Mouse (Mus musculus): ENCODE results near the gene Il27ra.

Il27ra gene

GRCm38 (mm10) chr8:84042066-84042947 is at the start of gene Il27ra:
TSS of gene Il27ra (minus strand) at chr8:84042589.
- DNase-seq (ENCODE audit: low read depth, low spot score): peak; percentile 79
- Histone ChIP-seq H3K36me3 (ENCODE audit: control insufficient read depth, insufficient read depth, low read length, poor library complexity, severe bottlenecking) (peaks cover 8% of the 10 kb centered on the region), H3K27me3 (ENCODE audit: control insufficient read depth, insufficient read depth, low read length, poor library complexity, severe bottlenecking) (no peaks in the 10 kb centered on the region)

- Histone ChIP-seq H3K27me3 (ENCODE audit: control insufficient read depth, insufficient read depth, low read length, poor library complexity, severe bottlenecking) (no peaks in the 10 kb centered on the region), H3K36me3 (ENCODE audit: control insufficient read depth, insufficient read depth, low read length, poor library complexity, severe bottlenecking) (peaks cover 3% of the 10 kb centered on the region)
- no peak for DNase-seq (ENCODE audit: low read depth, low spot score)
Observed at GRCm38 (mm10) chr8:84090585-84090984, 48.2 kb upstream of the Il27ra start.

- Histone ChIP-seq H3K36me3 (ENCODE audit: control insufficient read depth, insufficient read depth, low read length, poor library complexity, severe bottlenecking) (no peaks in the 10 kb centered on the region; the same call in none of the 2 replicates), H3K27me3 (ENCODE audit: control insufficient read depth, insufficient read depth, low read length, poor library complexity, severe bottlenecking) (no peaks in the 10 kb centered on the region)
- no peak for DNase-seq (ENCODE audit: low read depth, low spot score)
Observed at GRCm38 (mm10) chr8:84089277-84089676, 46.9 kb upstream of the Il27ra start.

GRCm38 (mm10) chr8:84087821-84088220 is 45.4 kb upstream of the Il27ra start:
- Histone ChIP-seq H3K36me3 (ENCODE audit: control insufficient read depth, insufficient read depth, low read length, poor library complexity, severe bottlenecking) (no peaks in the 10 kb centered on the region; the same call in none of the 2 replicates), H3K27me3 (ENCODE audit: control insufficient read depth, insufficient read depth, low read length, poor library complexity, severe bottlenecking) (no peaks in the 10 kb centered on the region)
- no peak for DNase-seq (ENCODE audit: low read depth, low spot score)

GRCm38 (mm10) chr8:84087156-84087555 is 44.8 kb upstream of the Il27ra start:
- no peak for DNase-seq (ENCODE audit: low read depth, low spot score)
- Histone ChIP-seq H3K27me3 (ENCODE audit: control insufficient read depth, insufficient read depth, low read length, poor library complexity, severe bottlenecking) (no peaks in the 10 kb centered on the region), H3K36me3 (ENCODE audit: control insufficient read depth, insufficient read depth, low read length, poor library complexity, severe bottlenecking) (peaks cover 2% of the 10 kb centered on the region; the same call in 1 of the 2 replicates)

GRCm38 (mm10) chr8:84084341-84085115 is 42.1 kb upstream of the Il27ra start:
- no peaks in the 10 kb centered on the region for H3K27me3 ChIP-seq (ENCODE audit: control insufficient read depth, insufficient read depth, low read length, poor library complexity, severe bottlenecking)
- peaks cover 2% of the 10 kb centered on the region; the same call in 1 of the 2 replicates for H3K36me3 ChIP-seq (ENCODE audit: control insufficient read depth, insufficient read depth, low read length, poor library complexity, severe bottlenecking)
- DNase-seq (ENCODE audit: low read depth, low spot score): no peak

- no peaks in the 10 kb centered on the region for H3K27me3 ChIP-seq (ENCODE audit: control insufficient read depth, insufficient read depth, low read length, poor library complexity, severe bottlenecking)
- H3K36me3 ChIP-seq (ENCODE audit: control insufficient read depth, insufficient read depth, low read length, poor library complexity, severe bottlenecking): peaks cover 2% of the 10 kb centered on the region; the same call in 1 of the 2 replicates
- no peak for DNase-seq (ENCODE audit: low read depth, low spot score)
Observed at GRCm38 (mm10) chr8:84083829-84084241, 41.4 kb upstream of the Il27ra start.

GRCm38 (mm10) chr8:84079206-84079605 is 36.8 kb upstream of the Il27ra start:
- no peaks in the 10 kb centered on the region for H3K27me3 ChIP-seq (ENCODE audit: control insufficient read depth, insufficient read depth, low read length, poor library complexity, severe bottlenecking)
- H3K36me3 ChIP-seq (ENCODE audit: control insufficient read depth, insufficient read depth, low read length, poor library complexity, severe bottlenecking): 0 out of 2 replicates have a peak, but pooled peaks cover 2% of the 10 kb centered on the region
- DNase-seq (ENCODE audit: low read depth, low spot score): no peak

- H3K27me3 ChIP-seq (ENCODE audit: control insufficient read depth, insufficient read depth, low read length, poor library complexity, severe bottlenecking): no peaks in the 10 kb centered on the region
- no peak for DNase-seq (ENCODE audit: low read depth, low spot score)
- H3K36me3 ChIP-seq (ENCODE audit: control insufficient read depth, insufficient read depth, low read length, poor library complexity, severe bottlenecking): no peaks in the 10 kb centered on the region
Observed at GRCm38 (mm10) chr8:84076849-84077248, 34.5 kb upstream of the Il27ra start.

GRCm38 (mm10) chr8:84076412-84076811 is 34.0 kb upstream of the Il27ra start:
- DNase-seq (ENCODE audit: low read depth, low spot score): no peak
- no peaks in the 10 kb centered on the region for H3K36me3 ChIP-seq (ENCODE audit: control insufficient read depth, insufficient read depth, low read length, poor library complexity, severe bottlenecking)
- H3K27me3 ChIP-seq (ENCODE audit: control insufficient read depth, insufficient read depth, low read length, poor library complexity, severe bottlenecking): no peaks in the 10 kb centered on the region

GRCm38 (mm10) chr8:84073230-84073976 is 31.0 kb upstream of the Il27ra start:
- DNase-seq (ENCODE audit: low read depth, low spot score): no peak
- Histone ChIP-seq H3K27me3 (ENCODE audit: control insufficient read depth, insufficient read depth, low read length, poor library complexity, severe bottlenecking) (no peaks in the 10 kb centered on the region), H3K36me3 (ENCODE audit: control insufficient read depth, insufficient read depth, low read length, poor library complexity, severe bottlenecking) (no peaks in the 10 kb centered on the region)

- DNase-seq (ENCODE audit: low read depth, low spot score): no peak
- no peaks in the 10 kb centered on the region for H3K27me3 ChIP-seq (ENCODE audit: control insufficient read depth, insufficient read depth, low read length, poor library complexity, severe bottlenecking)
Observed at GRCm38 (mm10) chr8:84072321-84072720, 29.9 kb upstream of the Il27ra start.

GRCm38 (mm10) chr8:84071921-84072320 is 29.5 kb upstream of the Il27ra start:
- Histone ChIP-seq H3K27me3 (ENCODE audit: control insufficient read depth, insufficient read depth, low read length, poor library complexity, severe bottlenecking) (no peaks in the 10 kb centered on the region), H3K36me3 (ENCODE audit: control insufficient read depth, insufficient read depth, low read length, poor library complexity, severe bottlenecking) (no peaks in the 10 kb centered on the region)
- no peak for DNase-seq (ENCODE audit: low read depth, low spot score)

More at GRCm38 (mm10) chr8:84072321-84072720, 29.9 kb upstream of the Il27ra start:
- no peaks in the 10 kb centered on the region for H3K36me3 ChIP-seq (ENCODE audit: control insufficient read depth, insufficient read depth, low read length, poor library complexity, severe bottlenecking)

- DNase-seq (ENCODE audit: low read depth, low spot score): no peak
- H3K27me3 ChIP-seq (ENCODE audit: control insufficient read depth, insufficient read depth, low read length, poor library complexity, severe bottlenecking): no peaks in the 10 kb centered on the region
- H3K36me3 ChIP-seq (ENCODE audit: control insufficient read depth, insufficient read depth, low read length, poor library complexity, severe bottlenecking): no peaks in the 10 kb centered on the region
Observed at GRCm38 (mm10) chr8:84070667-84071066, 28.3 kb upstream of the Il27ra start.

Measured in splenic B cell, adult 2 months (primary cell).